Mouse (Mus musculus) bone marrow macrophage, adult 2 months (primary cell): ENCODE results near the gene Enpp6. TPM values are rescaled to one million over a fixed set of nuclear protein-coding genes. Genes with fewer than 3 reads are reported as not detected.
"Not testable (repeated sequence)": the region's sequence is repeated elsewhere in the genome, so short reads cannot be mapped to it uniquely, and the experiment has no call there.

Source experiments
- H3K27ac ChIP-seq: 2 replicates; pipeline ENCODE4 v1.5.1; 2012; ENCODE audit warnings: low read depth, low read length; ENCODE audit not compliant: insufficient read depth
- H3K4me1 ChIP-seq: 2 replicates; pipeline ENCODE4 v1.6.1; 2012; ENCODE audit warnings: low read length; ENCODE audit not compliant: control insufficient read depth, insufficient read depth
- H3K4me3 ChIP-seq: 2 replicates; pipeline ENCODE4 v1.5.1; 2012; ENCODE audit warnings: mild to moderate bottlenecking, low read length, moderate library complexity; ENCODE audit not compliant: insufficient read depth
- CTCF ChIP-seq: IDR thresholded peaks from 2 replicates; pipeline ENCODE4 v1.5.1; 2012; ENCODE audit warnings: low read depth, mild to moderate bottlenecking, low read length, moderate library complexity
- POLR2A ChIP-seq: IDR thresholded peaks from 2 replicates; pipeline ENCODE4 v1.6.1; 2012; ENCODE audit warnings: mild to moderate bottlenecking, low read depth, low read length, borderline replicate concordance
- polyA plus RNA-seq: library from polyadenylated mRNA; stranded (reverse); fragments of >200 nt; gene quantifications from 2 replicates; pipeline ENCODE4 v1.2.4, GENCODE M21; 2012; ENCODE audit not compliant: missing spikeins, insufficient read depth, insufficient read length

Enpp6 gene
- polyA plus RNA-seq, 1 experiment: 0.36 TPM

DNA sequence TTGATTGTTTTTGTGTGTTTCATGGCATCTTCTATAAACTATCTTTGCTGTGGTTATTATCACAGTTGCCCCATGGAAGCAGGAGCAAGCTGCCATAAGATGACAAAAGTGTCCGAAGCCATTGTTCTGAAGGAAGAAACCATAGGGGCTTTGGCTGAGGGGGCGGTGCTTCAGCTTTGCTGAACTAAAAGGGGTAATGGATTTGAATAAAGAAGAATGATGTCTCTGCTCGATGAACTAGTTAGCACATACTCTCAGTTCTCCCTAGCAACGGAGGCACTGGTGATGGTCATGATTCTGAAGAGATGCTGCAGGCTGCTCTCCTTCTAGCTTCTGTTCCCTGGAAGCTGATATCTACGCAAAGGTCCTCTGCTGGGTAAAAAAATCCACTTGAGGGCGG lies 41.8 kb downstream of the Enpp6 start:
- no peaks in the 10 kb centered on the region for H3K4me1 ChIP-seq
- H3K27ac ChIP-seq: no peak overlapping the region
- TF ChIP-seq POLR2A (no peak), CTCF (no peak)
- no peak overlapping the region for H3K4me3 ChIP-seq

DNA sequence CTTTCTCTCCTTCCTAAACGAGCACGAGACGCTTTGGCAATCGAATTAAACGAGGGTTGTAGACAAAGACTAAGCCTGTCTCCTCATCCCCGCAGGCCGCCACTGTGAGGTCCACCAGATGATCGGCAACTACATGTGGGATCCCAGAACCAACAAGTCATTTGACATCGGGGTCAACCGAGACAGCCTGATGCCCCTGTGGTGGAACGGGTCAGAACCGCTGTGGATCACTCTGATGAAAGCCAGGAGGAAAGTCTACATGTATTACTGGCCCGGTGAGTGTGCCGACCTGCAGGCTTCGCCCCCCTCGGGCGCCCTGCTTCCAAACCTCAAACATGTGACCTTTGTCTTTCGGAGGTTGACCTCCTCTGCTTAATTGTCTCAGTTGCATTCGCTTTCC lies 43.6 kb downstream of the Enpp6 start:
- H3K4me1 ChIP-seq: no peaks in the 10 kb centered on the region
- no peak overlapping the region for H3K27ac ChIP-seq
- TF ChIP-seq POLR2A (no peak), CTCF (no peak)
- no peak overlapping the region for H3K4me3 ChIP-seq

DNA sequence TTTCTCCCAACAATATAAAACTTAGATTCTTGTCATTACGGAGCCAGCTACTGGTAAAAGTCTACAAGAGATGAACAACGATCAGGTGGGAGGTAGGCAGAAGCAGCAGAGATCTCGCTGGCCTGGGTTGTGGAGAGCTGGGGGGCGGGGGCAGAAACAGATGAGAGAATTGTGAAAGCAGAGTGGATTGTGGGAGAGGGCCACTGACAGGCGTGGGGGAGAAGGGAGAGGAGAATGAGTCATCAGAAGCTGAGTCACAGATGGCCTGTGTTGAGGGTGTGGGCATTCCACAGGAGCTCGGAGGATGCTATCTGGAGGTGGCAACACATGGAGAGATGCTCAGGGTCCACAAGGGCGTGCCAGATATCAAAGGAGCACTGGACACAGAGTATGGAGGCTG lies 45.4 kb downstream of the Enpp6 start:
- no peak for TF ChIP-seq POLR2A
- no peak for TF ChIP-seq CTCF
- H3K4me1 ChIP-seq: no peaks in the 10 kb centered on the region

DNA sequence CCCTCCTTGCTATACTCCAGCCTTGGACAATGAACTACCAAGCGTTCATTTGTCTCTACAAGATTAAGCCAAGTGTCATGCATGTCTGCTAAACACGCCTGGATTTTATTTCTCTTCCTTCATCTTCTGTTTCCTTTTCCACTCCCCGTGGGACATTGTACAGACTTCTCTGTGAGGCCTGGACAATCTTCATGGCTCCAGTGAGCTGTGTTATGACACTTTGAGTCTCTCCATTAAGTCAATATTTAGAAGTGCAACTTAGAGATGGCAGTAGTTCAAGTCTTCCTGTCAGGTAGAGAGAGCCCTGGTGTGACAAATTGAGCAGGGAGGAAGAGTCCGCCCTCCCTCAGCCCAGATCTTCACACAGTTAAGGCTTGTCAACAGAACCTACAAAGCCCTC lies 47.3 kb downstream of the Enpp6 start:
- H3K4me3 ChIP-seq: no peak overlapping the region
- H3K4me1 ChIP-seq: no peaks in the 10 kb centered on the region
- H3K27ac ChIP-seq: no peak overlapping the region
- TF ChIP-seq POLR2A (no peak), CTCF (no peak)

More for the DNA sequence above, 45.4 kb downstream of the Enpp6 start:
- Histone ChIP-seq H3K4me3 (no peak overlapping the region), H3K27ac (no peak overlapping the region)

DNA sequence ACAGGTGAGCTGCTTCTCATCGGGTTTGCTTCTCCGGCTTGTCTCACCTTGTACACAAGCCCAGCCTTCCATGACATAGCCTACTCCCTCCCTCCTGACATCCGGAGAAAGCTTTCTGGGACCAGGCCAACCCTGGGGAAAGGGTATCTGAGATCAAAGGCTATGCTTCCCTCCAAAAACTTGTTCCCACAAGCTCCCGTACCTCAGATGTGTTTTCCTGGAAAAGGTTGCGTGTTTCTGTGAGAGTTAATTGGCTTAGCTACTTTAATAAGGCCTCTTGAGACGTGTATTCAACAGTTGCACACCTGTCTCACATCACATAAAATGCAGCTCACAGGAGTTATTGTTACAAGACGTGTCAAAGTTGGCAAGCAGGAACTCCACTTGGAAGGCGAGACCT lies 49.8 kb downstream of the Enpp6 start:
- TF ChIP-seq CTCF: no peak
- TF ChIP-seq POLR2A: no peak
- Histone ChIP-seq H3K4me3 (no peak overlapping the region), H3K27ac (no peak overlapping the region), H3K4me1 (no peaks in the 10 kb centered on the region)

DNA sequence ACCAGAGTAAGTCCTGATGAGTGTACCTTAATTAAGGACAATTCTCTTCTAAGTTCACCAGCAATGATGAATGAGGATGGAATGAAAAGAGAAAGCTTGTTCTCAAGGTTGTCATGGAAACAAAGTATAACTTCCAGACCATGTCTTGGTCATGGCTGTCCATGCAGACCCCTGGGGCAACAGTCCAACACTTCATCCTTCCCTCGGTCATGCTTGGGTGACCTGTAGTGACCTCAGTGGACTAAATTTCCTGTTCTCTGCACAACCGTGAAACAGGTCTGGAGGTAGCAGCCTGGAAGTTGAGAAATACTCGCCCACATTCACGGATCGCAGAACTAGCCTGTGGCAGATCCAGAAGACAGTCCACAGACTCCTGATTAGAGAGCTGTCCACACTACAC lies 50.7 kb downstream of the Enpp6 start:
- H3K4me3 ChIP-seq: no peak overlapping the region
- TF ChIP-seq CTCF (no peak), POLR2A (no peak)
- H3K4me1 ChIP-seq: no peaks in the 10 kb centered on the region
- H3K27ac ChIP-seq: no peak overlapping the region

DNA sequence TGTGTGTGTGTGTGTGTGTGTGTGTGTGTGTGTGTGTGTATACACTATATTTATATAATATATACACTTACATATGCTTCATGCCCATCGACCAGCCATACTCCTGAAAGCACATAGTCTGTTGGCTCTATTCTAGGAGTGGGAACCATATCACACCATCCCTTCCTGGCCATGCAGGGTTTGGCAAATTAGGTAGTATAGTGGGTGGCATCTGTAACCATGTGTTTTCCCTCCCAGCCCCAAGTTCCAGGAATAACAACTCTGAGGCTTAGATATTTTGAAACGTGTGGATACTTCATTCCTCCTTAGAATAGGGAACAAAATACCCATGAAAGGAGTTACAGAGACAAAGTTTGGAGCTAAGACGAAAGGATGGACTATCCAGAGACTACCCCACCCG lies 53.5 kb downstream of the Enpp6 start:
- not testable (repeated sequence) for H3K4me3 ChIP-seq, H3K4me1 ChIP-seq, H3K27ac ChIP-seq

DNA sequence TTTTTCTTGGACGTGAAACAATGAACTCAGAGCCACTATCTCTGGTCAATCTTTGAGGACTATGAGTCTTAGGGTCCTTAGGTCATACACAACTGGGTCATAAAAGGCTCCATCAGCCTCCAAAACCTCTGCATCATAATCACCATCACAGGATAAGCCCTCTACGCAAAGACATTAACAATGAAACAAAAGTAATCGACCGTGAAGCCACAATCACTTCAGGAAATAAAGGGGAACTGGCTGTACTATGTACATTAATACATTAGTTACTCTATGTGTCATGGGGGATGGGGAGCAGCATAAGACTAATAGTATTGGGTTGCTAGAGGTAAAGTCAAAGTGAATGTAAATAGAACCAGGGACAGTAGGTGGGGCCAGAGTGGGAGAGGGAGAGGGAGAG lies 59.7 kb downstream of the Enpp6 start:
- TF ChIP-seq POLR2A (no peak), CTCF (no peak)
- H3K27ac ChIP-seq: no peak overlapping the region
- no peaks in the 10 kb centered on the region for H3K4me1 ChIP-seq
- H3K4me3 ChIP-seq: no peak overlapping the region

DNA sequence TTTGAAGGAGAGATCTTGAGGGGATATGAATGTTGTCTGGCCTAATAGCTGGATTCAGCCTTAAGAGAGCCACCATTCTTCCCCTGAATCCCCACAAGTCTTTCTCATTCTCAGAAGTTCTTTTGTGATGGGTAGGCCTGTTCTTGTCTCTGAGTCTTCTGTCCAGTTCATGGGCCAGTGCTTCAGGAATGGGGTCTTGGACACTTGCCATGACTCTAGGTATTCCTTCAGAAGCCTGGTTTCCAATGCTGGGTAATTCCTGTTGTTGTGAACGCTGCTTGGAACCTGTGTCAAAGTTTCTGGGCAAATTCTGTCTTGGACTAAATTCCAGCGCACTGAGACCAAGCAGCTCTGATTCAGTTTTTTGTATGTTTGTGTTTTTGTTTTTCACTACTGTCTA lies 60.5 kb downstream of the Enpp6 start:
- no peak for TF ChIP-seq CTCF
- no peak for TF ChIP-seq POLR2A
- H3K4me3 ChIP-seq: no peak overlapping the region
- H3K27ac ChIP-seq: no peak overlapping the region
- no peaks in the 10 kb centered on the region for H3K4me1 ChIP-seq

DNA sequence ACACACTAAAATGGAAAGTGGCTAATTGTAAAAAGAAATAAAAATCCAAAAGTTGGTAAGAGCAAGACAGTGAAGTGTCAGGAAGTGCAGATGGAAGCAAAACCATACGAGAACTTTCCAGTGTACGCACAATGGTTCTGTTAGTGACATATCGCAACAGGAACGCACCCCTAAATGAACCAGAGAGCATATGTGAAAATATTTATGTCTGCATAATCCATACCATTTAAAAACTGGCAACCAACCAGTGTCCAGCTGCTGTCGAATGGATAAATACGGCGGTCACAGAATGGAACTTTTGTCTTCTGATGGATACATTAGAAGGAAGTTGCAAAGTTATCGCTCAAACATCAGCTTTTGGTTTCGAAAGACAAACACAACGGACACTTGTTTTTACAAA lies 61.9 kb downstream of the Enpp6 start:
- H3K27ac ChIP-seq: no peak overlapping the region
- TF ChIP-seq CTCF: no peak
- no peak for TF ChIP-seq POLR2A
- no peak overlapping the region for H3K4me3 ChIP-seq
- no peaks in the 10 kb centered on the region for H3K4me1 ChIP-seq

DNA sequence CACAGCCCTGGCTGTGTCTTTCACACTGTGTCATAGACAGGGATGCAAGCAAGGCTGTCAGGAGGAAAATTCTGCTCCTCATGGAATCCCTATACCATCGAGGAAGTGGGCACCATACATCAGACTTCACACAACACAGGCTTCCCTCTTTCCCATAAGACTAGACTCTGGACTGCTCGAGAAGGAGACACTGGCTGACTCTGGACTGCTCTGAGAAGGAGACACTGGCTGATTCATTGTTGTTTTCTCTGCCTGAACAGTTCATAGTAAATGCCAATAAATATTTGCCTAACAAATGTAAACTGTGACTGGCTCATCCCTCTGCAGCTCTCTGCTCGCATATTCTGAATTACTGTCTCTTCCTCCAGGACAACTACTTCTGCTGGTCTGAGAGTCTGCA lies 66.0 kb downstream of the Enpp6 start:
- no peaks in the 10 kb centered on the region for H3K4me1 ChIP-seq
- H3K4me3 ChIP-seq: no peak overlapping the region
- no peak for TF ChIP-seq CTCF
- TF ChIP-seq POLR2A: no peak
- H3K27ac ChIP-seq: no peak overlapping the region
